Mouse (Mus musculus) adrenal gland, postnatal 10 days (tissue): ENCODE results near the gene Gm9732. TPM values are rescaled to one million over a fixed set of nuclear protein-coding genes. Genes with fewer than 3 reads are reported as not detected.

ENCODE experiments used
- total RNA-seq, 2 experiments: library from RNA; stranded (reverse); gene quantifications; 2 replicates each; pipeline ENCODE4 v1.2.3; 2021

The Gm9732 gene
- total RNA-seq, 2 experiments from 2014 or later = not detected

Other genes with a start within 250 kb of the Gm9732 start
- not detected for gene Gm8094, start 198.4 kb upstream of the Gm9732 start, total RNA-seq
- not detected for gene Gm8104, start 174.4 kb upstream of the Gm9732 start, total RNA-seq
- gene Gm7233, start 95.2 kb upstream of the Gm9732 start, total RNA-seq = not detected
- gene Gm8122, start 39.7 kb upstream of the Gm9732 start, total RNA-seq = not detected
- under 1 TPM in 1 of 2 experiments, not detected in 1; 0.39 TPM for gene Gm8126, start 16.4 kb upstream of the Gm9732 start, total RNA-seq
- not detected for gene Gm8127, start 18.8 kb downstream of the Gm9732 start, total RNA-seq
- gene 1700001F09Rik, start 72.8 kb downstream of the Gm9732 start, total RNA-seq = not detected
- not detected for gene Gm8138, start 141.3 kb downstream of the Gm9732 start, total RNA-seq